Mouse (Mus musculus) fibroblast of lung, adult 2 months (primary cell): ENCODE results near the gene Coro6.
A peak's percentile ranks its signal among the peaks of the same experiment; 100 is the strongest.

ENCODE experiments used
- DNase-seq: peaks from one replicate; pipeline ENCODE4 v3.0.0-alpha.2; 2011; ENCODE audit warnings: low read depth

The Coro6 gene

GRCm38 (mm10) chr11:77462283-77463100, at the start of gene Coro6:
Gene Coro6 (plus strand): TSS chr11:77462411.
- no peak for DNase-seq

GRCm38 (mm10) chr11:77414141-77414839, 47.9 kb upstream of the Coro6 start:
- DNase-seq = no peak

- DNase-seq = peak; percentile 77
These were observed 45.8 kb upstream of the Coro6 start for GRCm38 (mm10) chr11:77416212-77417000.

- DNase-seq = no peak
These were observed 44.2 kb upstream of the Coro6 start for GRCm38 (mm10) chr11:77418021-77418420.

GRCm38 (mm10) chr11:77423175-77423859, 38.9 kb upstream of the Coro6 start:
- no peak for DNase-seq

- DNase-seq = no peak
These were observed 33.8 kb upstream of the Coro6 start for GRCm38 (mm10) chr11:77428446-77428845.

- no peak for DNase-seq
These were observed 25.2 kb upstream of the Coro6 start for GRCm38 (mm10) chr11:77437026-77437425.

- no peak for DNase-seq
These were observed 22.1 kb upstream of the Coro6 start for GRCm38 (mm10) chr11:77440081-77440480.

GRCm38 (mm10) chr11:77441020-77441419, 21.2 kb upstream of the Coro6 start:
- DNase-seq = no peak

GRCm38 (mm10) chr11:77442186-77443170, 19.7 kb upstream of the Coro6 start:
- DNase-seq = peak; percentile 99

- DNase-seq = no peak
These were observed 17.3 kb upstream of the Coro6 start for GRCm38 (mm10) chr11:77444939-77445338.

GRCm38 (mm10) chr11:77446628-77447041, 15.6 kb upstream of the Coro6 start:
- peak; percentile 73 for DNase-seq

GRCm38 (mm10) chr11:77449224-77449623, 13.0 kb upstream of the Coro6 start:
- DNase-seq = no peak

- no peak for DNase-seq
These were observed 10.5 kb upstream of the Coro6 start for GRCm38 (mm10) chr11:77451670-77452069.

- no peak for DNase-seq
These were observed 8.8 kb upstream of the Coro6 start for GRCm38 (mm10) chr11:77453388-77453787.

- no peak for DNase-seq
These were observed 6.3 kb upstream of the Coro6 start for GRCm38 (mm10) chr11:77455770-77456510.

- no peak for DNase-seq
These were observed 5.3 kb upstream of the Coro6 start for GRCm38 (mm10) chr11:77456866-77457265.

GRCm38 (mm10) chr11:77461856-77462255, 355 bp upstream of the Coro6 start:
- no peak for DNase-seq

- DNase-seq = no peak
These were observed 862 bp downstream of the Coro6 start for GRCm38 (mm10) chr11:77463101-77463445.

GRCm38 (mm10) chr11:77463786-77464185, 1.6 kb downstream of the Coro6 start:
- no peak for DNase-seq
